Mouse (Mus musculus) frontal cortex, postnatal 25 days (tissue): Measurements from ENCODE around the gene Zfp639.

ENCODE experiments used
- DNase-seq, 2 experiments: peaks; one replicate each; pipeline ENCODE4 v3.0.0; 2022; ENCODE audit warnings: low spot score in 2 of 2

The Zfp639 gene

GRCm38 (mm10) chr3:32505841-32506240 is 4.2 kb upstream of the Zfp639 start:
- no peak for DNase-seq

GRCm38 (mm10) chr3:32506366-32507225 is 3.5 kb upstream of the Zfp639 start:
- DNase-seq = no peak

- DNase-seq = peak; percentile 43 to 64
These were observed 1.3 kb upstream of the Zfp639 start for GRCm38 (mm10) chr3:32508666-32509324.

- DNase-seq = peak; percentile 88 to 90
These were observed 524 bp downstream of the Zfp639 start for GRCm38 (mm10) chr3:32510375-32511190.

- no peak for DNase-seq
These were observed 1.1 kb downstream of the Zfp639 start for GRCm38 (mm10) chr3:32511191-32511550.

GRCm38 (mm10) chr3:32512686-32513284 is 2.7 kb downstream of the Zfp639 start:
- no peak for DNase-seq

- no peak for DNase-seq
These were observed 3.5 kb downstream of the Zfp639 start for GRCm38 (mm10) chr3:32513528-32513927.

- DNase-seq = no peak
These were observed 17.1 kb downstream of the Zfp639 start for GRCm38 (mm10) chr3:32527181-32527580.

- peak; percentile 72 to 84 for DNase-seq
These were observed 19.3 kb downstream of the Zfp639 start, which contains the start of gene Mfn1 for GRCm38 (mm10) chr3:32529303-32529898. Gene Mfn1 (plus strand): TSS chr3:32529465.

GRCm38 (mm10) chr3:32530041-32530440 is 20.0 kb downstream of the Zfp639 start:
- DNase-seq = no peak

- DNase-seq = no peak
These were observed 25.6 kb downstream of the Zfp639 start for GRCm38 (mm10) chr3:32535692-32536091.

GRCm38 (mm10) chr3:32537556-32537955 is 27.5 kb downstream of the Zfp639 start:
- peak in 1 of 2 experiments; percentile 32 for DNase-seq

GRCm38 (mm10) chr3:32538091-32538490 is 28.0 kb downstream of the Zfp639 start:
- no peak for DNase-seq

GRCm38 (mm10) chr3:32553061-32553460 is 43.0 kb downstream of the Zfp639 start:
- DNase-seq = no peak

GRCm38 (mm10) chr3:32563401-32563800 is 53.3 kb downstream of the Zfp639 start:
- DNase-seq = no peak
